Mouse (Mus musculus) brain, embryonic 14.5 days (tissue): ENCODE results near the gene Nlrc3.

ENCODE experiments used
- CTCF ChIP-seq: fragments of 200-500 bp; IDR thresholded peaks from 2 replicates; pipeline ENCODE4 v1.5.1; 2012; ENCODE audit warnings: inconsistent platforms, mild to moderate bottlenecking, moderate library complexity, borderline replicate concordance; ENCODE audit not compliant: insufficient read depth, insufficient read length; ENCODE audit errors: extremely low read depth
- POLR2A ChIP-seq: fragments of 200-500 bp; IDR thresholded peaks from 2 replicates; pipeline ENCODE4 v1.6.1; 2012; ENCODE audit warnings: mild to moderate bottlenecking, inconsistent platforms, borderline replicate concordance; ENCODE audit not compliant: poor library complexity, insufficient read depth, insufficient read length, severe bottlenecking; ENCODE audit errors: extremely low read depth

DNA sequence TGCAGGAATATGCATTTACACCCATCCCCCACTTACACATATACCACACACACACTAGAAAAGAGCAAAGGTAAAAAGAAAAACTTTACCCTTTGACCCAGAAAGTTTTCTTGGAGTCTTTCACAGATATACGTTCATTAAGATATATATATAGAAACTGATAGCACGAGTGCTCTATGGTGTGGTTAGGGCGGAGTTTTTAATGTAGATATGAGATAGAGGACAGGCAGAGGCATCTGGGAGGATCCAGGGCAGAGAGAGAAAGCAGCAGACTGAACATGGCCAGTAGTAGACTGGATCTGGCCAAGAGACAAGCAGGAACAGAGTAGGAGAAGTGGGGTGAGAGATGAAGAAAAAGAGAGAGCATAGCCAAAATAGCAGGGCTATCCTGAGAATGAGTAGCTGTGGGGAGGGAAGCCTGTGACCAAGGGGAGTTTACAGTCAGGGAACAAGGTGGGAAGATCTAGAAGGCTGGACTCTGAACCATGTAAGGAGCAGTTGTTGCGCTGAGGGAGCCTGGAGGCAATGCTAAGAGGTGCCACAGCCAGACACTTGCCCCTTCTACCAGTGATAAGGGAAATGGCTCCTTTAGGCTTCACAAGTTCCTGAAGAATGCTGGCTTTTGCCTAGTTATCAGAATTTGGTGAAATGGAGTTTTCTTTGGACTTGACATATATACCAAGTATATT is 36.6 kb upstream of the Nlrc3 start:
- TF ChIP-seq POLR2A (no peak), CTCF (no peak)
